Mouse (Mus musculus) midbrain, embryonic 15.5 days (tissue): ENCODE data around the gene Ripor3. TPM values are rescaled to one million over a fixed set of nuclear protein-coding genes. Genes with fewer than 3 reads are reported as not detected.
A peak's percentile ranks its signal among the peaks of the same experiment; 100 is the strongest.

Experiments
- ATAC-seq: fragments of 200-750 bp; cut with Nextera tagmentation; replicated peaks from 2 replicates; pipeline ENCODE4 v1.8.0; 2017; ENCODE audit warnings: moderate TSS enrichment
- H3K27ac ChIP-seq: fragments of 300-500 bp; sonication (generic); 2 replicates; pipeline ENCODE4 v1.5.1; 2015; ENCODE audit warnings: mild to moderate bottlenecking, inconsistent platforms
- H3K27me3 ChIP-seq: fragments of 300-500 bp; sonication (generic); replicated peaks from 2 replicates; pipeline ENCODE4 v1.6.1; 2015; ENCODE audit warnings: inconsistent platforms
- H3K36me3 ChIP-seq: fragments of 300-500 bp; sonication (generic); replicated peaks from 2 replicates; pipeline ENCODE4 v1.6.1; 2015; ENCODE audit warnings: inconsistent platforms
- H3K4me1 ChIP-seq: fragments of 300-500 bp; sonication (generic); 2 replicates; pipeline ENCODE4 v1.6.1; 2015; ENCODE audit warnings: inconsistent platforms
- H3K4me2 ChIP-seq: fragments of 300-500 bp; sonication (generic); 2 replicates; pipeline ENCODE4 v1.6.1; 2015; ENCODE audit warnings: inconsistent platforms, mild to moderate bottlenecking, moderate library complexity
- H3K4me3 ChIP-seq: fragments of 300-500 bp; sonication (generic); 2 replicates; pipeline ENCODE4 v1.5.1; 2015; ENCODE audit warnings: mild to moderate bottlenecking, inconsistent platforms
- H3K9ac ChIP-seq: fragments of 300-500 bp; sonication (generic); 2 replicates; pipeline ENCODE4 v1.6.1; 2015; ENCODE audit warnings: mild to moderate bottlenecking, inconsistent platforms
- H3K9me3 ChIP-seq: fragments of 300-500 bp; sonication (generic); 2 replicates; pipeline ENCODE4 v1.6.1; 2016; ENCODE audit warnings: inconsistent platforms
- WGBS: fragments of 180-500 bp; shearing (Covaris S2); methylation state at CpG from one replicate; pipeline ENCODE4 v1.1.7; 2015; ENCODE audit warnings: mixed read lengths; 5-methylcytosine and 5-hydroxymethylcytosine counted together
- polyA plus RNA-seq: library from polyadenylated mRNA; unstranded; fragments of >200 nt; fragmentation: Nextera tagmentation; extraction: Ambion mirVana; gene quantifications from 2 replicates; pipeline ENCODE4 v1.2.1, GENCODE M21; 2015

Ripor3 gene
- polyA plus RNA-seq, 1 experiment from 2014 or later: 0.70 TPM

GRCm38 (mm10) chr2:167933397-167933796 is 77.0 kb downstream of the Ripor3 start:
- Histone ChIP-seq H3K4me1 (peaks cover 45% of the 10 kb centered on the region), H3K36me3 (no peaks in the 10 kb centered on the region), H3K9me3 (no peaks in the 10 kb centered on the region), H3K27me3 (no peaks in the 10 kb centered on the region), H3K9ac (peak overlapping the region; percentile 80), H3K4me3 (peak overlapping the region; percentile 83), H3K4me2 (peak overlapping the region; percentile 56), H3K27ac (0 out of 2 replicates have a peak overlapping the region, but pooled peaks have one; percentile 78)
- WGBS: 12% methylated on average over 7 of the region's 7 CpGs
- no peak for ATAC-seq

- WGBS: 0% methylated on average over 18 of the region's 18 CpGs
- Histone ChIP-seq H3K27me3 (no peaks in the 10 kb centered on the region), H3K4me3 (peak overlapping the region; percentile 83), H3K36me3 (no peaks in the 10 kb centered on the region), H3K9ac (peak overlapping the region; percentile 80), H3K9me3 (no peaks in the 10 kb centered on the region), H3K4me2 (peak overlapping the region; percentile 56), H3K4me1 (peaks cover 45% of the 10 kb centered on the region), H3K27ac (peak overlapping the region; percentile 78)
- ATAC-seq: peak; percentile 73
Measured at GRCm38 (mm10) chr2:167932727-167933231, 77.6 kb downstream of the Ripor3 start.

DNA sequence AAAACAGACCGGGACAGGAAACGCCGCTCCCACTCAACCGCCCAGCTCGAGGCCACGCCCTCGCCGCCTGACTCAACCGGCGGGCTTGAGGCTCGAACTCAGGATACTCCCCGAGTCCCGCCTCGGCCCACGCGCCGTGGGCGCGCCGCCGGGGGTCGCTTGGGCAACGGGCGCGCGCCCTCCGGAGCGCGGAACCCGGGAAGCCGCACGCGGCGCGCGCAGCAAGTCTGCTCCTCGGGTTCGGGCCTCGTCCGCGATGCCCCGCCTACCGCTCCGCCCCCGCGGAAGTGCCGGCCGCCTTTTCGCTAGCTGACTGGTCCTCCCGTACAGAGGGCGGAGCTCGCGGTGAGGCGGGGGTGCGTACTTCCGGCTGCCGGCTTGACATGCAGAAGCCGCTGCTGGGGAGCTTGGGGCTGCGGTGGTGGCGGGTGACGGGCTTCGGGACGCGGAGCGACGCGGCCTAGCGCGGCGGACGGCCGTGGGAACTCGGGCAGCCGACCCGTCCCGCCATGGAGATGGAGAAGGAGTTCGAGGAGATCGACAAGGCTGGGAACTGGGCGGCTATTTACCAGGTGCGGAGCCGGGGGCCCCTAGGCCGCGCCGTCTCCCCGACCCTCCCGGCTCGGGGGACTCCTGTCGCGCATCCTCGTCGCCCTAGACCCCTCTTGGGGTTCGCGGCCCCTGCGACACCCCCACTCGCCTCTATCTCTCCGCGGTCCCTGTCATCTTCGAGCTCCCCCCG is 78.3 kb downstream of the Ripor3 start, which contains the start of gene Ptpn1:
Gene Ptpn1 (plus strand): TSS at position 73 of the 742 bp plus-strand sequence.
- Histone ChIP-seq H3K4me1 (peaks cover 42% of the 10 kb centered on the region), H3K27ac (peak within 1 kb of the TSS; percentile 78), H3K4me2 (peak within 1 kb of the TSS; percentile 56), H3K9me3 (no peaks in the 10 kb centered on the region), H3K36me3 (no peaks in the 10 kb centered on the region), H3K9ac (peak within 1 kb of the TSS; percentile 80), H3K27me3 (no peaks in the 10 kb centered on the region), H3K4me3 (peak within 1 kb of the TSS; percentile 83)
- peak; percentile 96 for ATAC-seq
- WGBS: 0% methylated on average over 84 of the region's 99 CpGs

DNA sequence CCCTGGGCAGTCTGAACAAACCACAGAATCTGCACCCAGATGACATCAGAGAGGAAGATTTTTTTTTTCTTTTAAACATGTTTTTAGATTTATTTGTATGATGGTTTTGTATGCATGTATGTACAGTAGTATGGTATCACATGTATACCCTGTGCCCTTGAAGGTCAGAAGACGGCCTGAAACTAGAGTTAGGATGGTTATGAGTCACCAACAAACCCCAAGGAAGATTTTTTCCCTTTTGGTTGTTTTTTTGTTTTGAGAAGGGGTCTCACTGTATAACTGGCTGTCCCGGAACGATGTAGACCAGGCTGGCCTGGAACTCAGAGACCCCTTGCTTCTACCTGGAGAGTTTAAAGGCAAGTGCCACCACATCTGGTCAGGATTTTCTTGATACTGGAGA is 79.4 kb downstream of the Ripor3 start:
- ATAC-seq: no peak
- Histone ChIP-seq H3K36me3 (no peaks in the 10 kb centered on the region), H3K4me1 (peaks cover 30% of the 10 kb centered on the region), H3K27me3 (no peaks in the 10 kb centered on the region), H3K27ac (no peak overlapping the region), H3K9me3 (no peaks in the 10 kb centered on the region), H3K9ac (no peak overlapping the region), H3K4me2 (peak overlapping the region; percentile 49; the same call in 1 of the 2 replicates), H3K4me3 (peak overlapping the region; percentile 83; the same call in 1 of the 2 replicates)
- WGBS: 90% methylated on average over 3 of the region's 3 CpGs

Other genes with a start within 250 kb of the Ripor3 start
- gene Ptpn1, start 78.6 kb downstream of the Ripor3 start, polyA plus RNA-seq: 73.6 and 74.5 TPM in 2 replicates
- gene Pard6b, start 70.4 kb upstream of the Ripor3 start, polyA plus RNA-seq: 7.5 TPM in 2 replicates
- 13.9 and 15.9 TPM in 2 replicates for gene Adnp, start 196.5 kb upstream of the Ripor3 start, polyA plus RNA-seq
- 25.6 and 26.1 TPM in 2 replicates for gene Gm20716, start 219.7 kb upstream of the Ripor3 start, polyA plus RNA-seq
- 42.7 and 56.4 TPM in 2 replicates for gene Dpm1, start 220.0 kb upstream of the Ripor3 start, polyA plus RNA-seq
- gene Mocs3, start 220.0 kb upstream of the Ripor3 start, polyA plus RNA-seq: 9.3 and 10.3 TPM in 2 replicates